Mouse (Mus musculus): ENCODE results near the gene 4930452B06Rik.
"Not testable (repeated sequence)": the region's sequence is repeated elsewhere in the genome, so short reads cannot be mapped to it uniquely, and the experiment has no call there.

4930452B06Rik gene

DNA sequence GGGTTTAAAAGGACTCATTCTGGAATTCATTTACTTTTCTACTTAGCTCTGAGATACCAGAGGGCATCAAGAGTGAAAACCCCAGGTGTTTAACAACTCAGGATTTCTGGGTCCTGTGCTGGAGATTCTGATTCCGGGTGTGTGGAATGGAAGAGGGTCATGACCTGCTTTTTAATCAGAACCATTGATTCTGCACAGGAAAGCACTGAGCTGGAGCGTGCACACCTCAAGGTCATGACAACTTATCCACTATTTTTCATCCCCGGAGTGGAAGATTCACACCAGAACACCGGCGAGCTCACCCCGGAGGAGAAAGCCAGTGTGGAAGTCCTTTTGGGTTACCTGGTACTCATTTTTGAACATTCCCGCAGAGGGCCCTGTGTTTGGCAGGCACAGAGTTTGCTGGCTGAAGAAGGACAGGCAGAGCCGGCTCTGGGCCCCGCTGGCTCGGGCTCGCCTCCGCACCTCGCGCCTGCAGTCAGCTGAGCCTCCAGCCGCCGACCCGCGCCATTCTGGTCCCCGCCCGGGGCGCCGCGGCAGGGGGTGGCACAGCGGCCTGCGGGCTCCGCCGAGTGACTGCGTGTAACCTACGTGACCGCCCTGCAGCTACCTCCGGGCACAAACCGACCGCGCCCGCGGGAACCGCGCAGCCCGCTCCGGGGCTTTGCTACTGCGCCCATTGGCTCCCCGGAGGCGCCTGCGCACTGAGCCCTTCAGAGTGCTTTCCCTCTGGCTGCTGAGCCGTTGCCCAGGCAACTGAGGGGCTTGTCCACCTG is at the start of gene 4930452B06Rik:
4930452B06Rik (minus strand) TSS at position 605 of the 776 bp plus-strand sequence.
- DNase-seq: peak; percentile 13 to 49

DNA sequence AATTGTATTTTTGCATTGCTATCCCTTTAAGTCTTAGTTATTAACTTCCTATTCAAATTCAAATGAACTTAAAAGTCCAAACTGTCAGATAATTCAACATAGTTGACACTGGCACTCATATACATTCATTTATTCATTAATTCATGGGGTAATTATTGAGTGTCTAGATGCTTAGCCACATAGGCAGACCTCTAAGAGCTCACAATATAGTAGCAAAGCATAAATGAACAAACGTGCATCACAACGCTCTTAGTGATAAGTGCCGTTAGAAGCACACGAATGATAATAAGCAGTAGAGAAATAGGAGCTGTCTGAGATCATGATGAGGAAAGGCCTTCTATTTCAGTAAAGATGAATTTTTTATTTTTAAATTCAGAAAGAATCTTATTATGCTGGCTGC is 46.6 kb upstream of the 4930452B06Rik start:
- no peak for DNase-seq

DNA sequence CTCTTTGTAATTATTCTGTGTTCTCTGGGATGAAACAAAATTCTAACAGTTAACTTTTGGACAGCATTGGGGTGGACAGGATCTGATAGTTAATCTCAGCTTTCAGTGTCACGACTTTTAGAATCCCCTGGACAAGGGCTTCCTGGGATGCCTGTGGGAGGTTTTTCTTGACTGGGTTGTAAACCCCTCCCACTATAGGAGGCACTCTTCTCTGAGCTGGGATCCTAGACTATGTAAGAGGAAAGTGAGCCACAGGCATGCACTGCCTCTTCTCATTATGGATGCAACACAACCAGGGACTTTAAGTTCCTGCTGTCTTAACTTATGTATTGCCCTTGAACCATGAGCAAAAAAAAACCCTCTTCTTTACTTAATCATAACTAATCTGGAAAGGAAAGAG is 23.4 kb upstream of the 4930452B06Rik start:
- DNase-seq: no peak

DNA sequence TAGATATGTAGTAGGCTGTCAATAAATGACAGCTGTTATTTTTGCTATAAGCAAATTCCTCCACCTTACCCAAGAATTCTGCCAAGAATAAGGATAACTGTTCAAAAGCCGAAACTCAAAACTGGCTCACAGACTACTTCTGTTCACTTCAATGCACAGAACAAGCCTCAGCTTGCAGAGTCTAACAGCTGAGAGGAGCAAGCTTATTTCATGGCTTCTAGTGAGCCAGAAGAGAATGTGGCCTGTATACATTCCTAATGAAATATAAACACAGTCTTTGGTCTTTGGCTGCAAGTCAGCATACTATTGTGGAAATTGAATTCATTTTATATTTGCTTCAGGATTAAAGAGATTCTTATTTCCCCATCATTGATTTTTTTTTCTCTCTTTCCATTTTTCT is 22.4 kb upstream of the 4930452B06Rik start:
- DNase-seq: no peak

DNA sequence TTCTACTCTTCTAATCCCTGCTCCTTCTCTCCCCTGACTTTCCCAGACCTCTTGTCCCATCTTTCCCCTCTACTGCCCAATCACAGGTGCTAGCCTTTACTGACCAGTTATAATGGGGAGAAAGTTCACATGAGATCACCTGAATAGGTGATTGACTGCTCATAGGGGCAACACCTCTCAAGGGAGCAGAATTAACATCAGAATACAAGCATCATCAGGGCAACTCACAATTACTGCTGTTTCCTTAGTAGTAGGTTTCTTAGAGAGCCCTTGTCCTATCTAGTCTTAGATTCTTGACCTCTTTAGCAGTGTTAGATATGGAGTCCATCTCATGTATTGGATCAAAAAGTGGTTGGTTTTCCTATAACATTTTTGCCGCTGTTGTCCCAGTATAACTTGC is 20.1 kb upstream of the 4930452B06Rik start:
- no peak for DNase-seq

DNA sequence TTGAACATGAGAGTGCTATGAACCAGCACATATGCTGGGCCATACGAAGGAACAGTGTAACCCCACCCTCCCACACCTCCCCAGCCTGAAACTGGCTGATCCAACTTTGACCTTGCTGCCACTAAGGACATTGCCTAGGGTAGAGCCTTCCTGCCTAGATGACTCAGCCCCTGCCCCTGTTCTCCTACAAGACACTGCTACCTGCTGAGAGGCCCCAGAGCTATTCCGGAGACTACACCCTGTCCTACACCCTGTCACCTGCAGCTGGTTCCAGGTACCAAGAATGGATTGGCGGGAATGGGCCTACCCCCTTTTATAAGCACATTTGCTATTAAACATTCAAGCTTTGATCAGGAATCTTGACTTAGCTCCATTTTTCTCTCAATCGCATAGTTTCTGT is 13.9 kb upstream of the 4930452B06Rik start:
- DNase-seq: no peak

DNA sequence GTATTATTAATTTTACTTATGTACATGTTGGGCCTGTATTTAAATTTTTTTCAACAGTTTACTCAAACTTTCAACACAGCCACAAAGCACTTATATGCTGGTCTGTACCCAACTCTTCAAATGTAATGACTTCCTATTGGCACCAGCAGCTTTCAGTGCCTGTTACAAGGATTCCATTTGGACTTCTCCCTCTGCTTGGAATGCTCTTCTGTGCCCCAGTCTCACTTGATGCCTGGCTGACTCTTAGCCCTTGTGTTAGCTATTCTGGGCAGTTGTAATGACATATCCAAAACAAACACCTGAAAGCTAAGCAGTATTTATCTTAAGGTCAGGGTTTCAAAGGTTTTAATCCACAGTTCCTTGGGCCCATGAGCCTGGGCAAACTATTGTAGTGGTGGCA is 5.7 kb downstream of the 4930452B06Rik start:
- no peak for DNase-seq

DNA sequence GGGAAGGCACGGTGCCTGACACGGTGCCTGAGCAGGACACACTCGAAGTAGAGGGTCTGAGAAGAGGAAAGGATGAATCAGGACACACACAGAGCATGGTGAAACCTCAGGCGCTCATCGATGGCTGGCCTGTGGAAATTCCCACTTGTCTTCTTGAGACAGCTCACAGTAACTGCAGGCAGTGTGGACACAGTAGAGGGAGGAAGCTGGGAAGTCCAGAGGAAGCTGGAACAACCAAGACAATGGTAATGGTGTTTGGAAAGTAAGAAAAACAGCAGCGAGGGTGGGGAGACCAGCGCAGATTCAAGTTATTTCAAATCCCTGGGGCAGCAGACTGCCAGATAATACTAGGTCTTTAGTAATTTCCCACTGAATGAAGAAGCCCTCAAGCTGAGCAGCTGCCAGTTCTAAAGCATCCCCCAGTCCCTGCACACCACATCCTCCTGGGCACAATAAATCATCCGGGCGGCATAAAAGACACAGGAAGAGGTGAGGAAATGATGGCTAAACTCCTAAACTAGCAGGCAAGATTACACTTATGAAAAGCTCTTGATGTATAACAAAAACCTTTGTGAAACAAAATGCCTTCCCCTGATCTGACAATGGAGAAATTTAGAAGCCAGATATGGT is 24.3 kb downstream of the 4930452B06Rik start:
- DNase-seq: no peak

DNA sequence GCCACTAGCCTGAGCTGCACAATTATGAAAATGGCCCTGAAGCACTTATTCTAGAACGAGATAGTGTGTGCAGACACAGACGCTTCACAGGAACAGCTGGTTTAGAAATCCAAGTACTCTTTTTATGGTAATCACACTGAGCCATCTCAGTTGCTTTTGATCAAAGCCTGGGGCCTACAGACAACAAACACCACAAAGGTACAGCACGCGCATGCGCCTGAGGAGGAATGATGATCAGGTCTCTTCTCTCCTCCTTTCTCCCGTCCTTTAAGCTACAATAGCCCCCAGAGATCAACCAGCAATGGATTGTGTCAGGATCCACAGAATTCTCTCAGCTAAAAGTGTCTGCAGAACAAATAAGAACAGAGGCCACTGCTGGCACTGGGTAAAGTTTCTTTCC is 33.8 kb downstream of the 4930452B06Rik start:
- DNase-seq: no peak

DNA sequence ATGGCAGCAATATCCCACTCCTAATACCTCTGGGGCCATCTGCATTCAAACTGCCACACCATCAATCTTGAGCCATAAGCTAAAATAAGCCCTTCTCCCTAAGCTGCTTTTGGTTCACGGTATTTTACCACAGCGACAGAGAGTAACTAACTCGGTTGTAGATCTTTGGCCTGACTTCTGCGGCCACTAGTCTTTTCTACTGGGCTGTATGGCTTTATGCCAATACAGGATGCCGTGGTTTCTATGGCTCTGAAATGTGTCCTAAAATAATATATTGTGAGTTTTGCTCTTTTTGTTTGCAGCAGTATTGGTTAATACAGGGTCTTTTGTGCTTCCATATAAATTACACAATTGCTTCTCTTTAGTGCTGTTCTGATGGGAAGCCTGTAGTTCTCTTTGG is 37.6 kb downstream of the 4930452B06Rik start:
- DNase-seq: no peak

DNA sequence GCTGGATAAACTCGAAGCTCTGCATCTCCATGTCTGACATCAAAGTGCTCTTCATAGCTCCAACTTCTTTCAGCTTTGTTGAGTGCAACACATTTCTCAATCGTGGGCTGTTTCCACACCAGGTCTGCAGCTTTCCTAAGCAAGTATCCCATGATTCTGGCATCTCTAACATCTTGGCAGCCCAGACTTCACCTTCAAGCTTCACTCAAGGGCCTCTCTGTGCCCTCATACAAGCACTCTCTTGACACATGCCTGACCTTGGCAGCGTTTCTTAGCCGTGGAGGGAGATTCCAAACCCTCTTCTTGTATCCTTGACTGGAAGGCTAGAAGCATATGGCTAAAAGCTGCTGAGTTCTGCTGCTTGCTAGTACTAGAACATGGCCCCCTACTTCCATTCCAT is 38.6 kb downstream of the 4930452B06Rik start:
- no peak for DNase-seq

DNA sequence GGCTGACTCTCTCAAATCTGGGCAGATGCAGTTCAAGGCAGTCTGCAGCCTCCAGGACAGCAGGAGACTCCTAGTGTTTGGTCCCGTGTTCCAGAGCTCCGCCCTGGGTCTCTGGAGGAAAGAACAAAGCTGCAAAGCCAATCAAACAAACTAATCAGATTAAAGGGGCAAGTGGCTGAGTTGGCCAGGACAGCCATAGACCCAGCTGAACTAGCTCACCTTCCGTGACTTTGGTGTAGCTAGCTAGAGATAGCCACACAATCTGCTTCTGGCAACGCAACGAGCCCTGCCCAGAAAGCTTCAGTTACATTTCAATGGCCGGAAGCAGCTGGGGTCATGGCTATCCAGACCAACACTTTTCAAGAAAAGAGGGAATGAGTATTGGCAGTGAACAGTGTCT is 44.9 kb downstream of the 4930452B06Rik start:
- DNase-seq: no peak

DNA sequence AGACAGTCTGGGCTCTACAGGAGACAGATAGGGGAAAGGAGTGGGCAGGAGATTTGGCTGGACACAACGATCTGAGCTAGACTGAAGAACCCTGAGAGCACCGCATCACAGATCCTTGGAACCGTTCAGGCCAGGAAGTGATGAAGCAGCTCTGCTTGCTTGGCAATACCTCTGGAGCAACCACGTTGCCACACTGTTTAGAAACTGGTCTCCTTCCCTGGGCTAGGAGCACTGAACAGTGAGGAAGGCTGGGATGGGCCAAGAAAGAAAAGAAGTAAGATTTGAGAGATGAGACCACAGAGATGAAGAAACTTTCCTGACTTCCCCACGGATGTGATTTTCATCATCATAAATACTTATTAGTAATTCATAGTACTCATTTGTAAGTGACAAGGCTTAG is 45.5 kb downstream of the 4930452B06Rik start:
- no peak for DNase-seq

DNA sequence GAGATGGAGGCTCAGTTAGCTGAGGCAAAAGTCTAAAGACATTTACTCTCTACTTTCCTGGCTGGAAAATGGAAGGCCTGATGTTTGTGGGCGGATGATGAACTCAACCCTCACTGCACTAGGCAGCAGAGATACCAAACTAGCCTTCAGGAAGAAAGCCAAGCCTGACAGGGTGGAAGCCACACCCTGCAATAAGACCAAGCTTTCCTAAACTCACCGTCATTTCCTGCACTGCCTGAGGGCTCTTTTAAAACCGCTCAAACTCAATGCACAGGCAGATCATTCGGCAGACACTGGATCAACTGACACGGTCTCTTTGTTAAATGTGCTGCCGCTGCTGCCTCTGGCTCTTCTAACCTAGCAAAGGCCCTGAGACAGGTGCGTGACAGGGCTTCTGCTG is 50.4 kb downstream of the 4930452B06Rik start:
- DNase-seq: no peak

DNA sequence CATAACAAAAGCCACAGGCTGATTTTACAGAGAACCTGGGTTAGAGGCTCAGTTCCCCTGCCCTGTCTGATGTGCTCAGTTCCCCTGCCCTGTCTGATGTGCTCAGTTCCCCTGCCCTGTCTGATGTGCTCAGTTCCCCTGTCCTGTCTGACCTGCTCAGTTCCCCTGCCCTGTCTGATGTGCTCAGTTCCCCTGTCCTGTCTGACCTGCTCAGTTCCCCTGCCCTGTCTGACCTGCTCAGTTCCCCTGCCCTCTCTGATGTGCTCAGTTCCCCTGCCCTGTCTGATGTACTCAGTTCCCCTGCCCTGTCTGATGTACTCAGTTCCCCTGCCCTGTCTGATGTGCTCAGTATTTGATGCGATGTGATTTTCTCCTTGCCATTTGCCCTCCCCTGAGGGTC is 51.6 kb downstream of the 4930452B06Rik start:
- not testable (repeated sequence) for DNase-seq

DNA sequence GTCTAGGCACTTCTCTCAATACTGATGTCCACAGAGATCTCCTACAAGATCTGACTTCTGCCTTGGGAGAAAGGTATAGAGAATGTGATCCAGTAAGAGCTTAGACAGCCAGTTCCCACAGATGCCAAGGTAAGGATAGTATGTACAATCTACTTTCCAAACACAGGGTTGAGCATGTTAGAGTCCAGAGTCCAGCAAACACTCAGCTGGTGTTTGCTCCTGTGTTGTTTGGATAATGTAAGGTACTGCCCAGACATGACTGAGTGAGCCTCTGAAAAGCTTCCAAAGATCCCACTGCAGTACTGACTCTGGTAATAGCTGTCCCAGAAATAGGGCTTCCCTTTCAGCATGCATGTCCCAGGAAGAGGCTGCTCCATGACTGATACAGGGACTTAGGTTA is 54.0 kb downstream of the 4930452B06Rik start:
- no peak for DNase-seq

DNA sequence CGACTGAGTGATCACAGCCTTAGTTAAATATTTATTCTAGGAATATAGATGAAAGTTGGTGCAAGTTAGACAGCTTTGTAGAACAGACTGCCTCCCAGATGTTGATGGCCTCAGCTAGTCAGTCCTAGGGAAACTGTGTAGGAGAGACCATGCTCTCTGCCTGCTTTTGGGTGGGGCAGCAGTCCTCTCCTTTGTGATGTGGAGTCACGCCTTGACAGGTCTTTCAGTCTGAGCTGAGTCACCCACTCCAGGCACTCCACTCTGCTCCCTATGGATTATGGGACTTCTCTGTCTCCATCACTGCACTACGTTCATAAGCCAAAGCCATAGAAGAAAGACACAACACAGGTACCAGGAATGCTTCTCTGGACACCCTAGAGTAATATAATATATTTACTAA is 55.9 kb downstream of the 4930452B06Rik start:
- no peak for DNase-seq

DNA sequence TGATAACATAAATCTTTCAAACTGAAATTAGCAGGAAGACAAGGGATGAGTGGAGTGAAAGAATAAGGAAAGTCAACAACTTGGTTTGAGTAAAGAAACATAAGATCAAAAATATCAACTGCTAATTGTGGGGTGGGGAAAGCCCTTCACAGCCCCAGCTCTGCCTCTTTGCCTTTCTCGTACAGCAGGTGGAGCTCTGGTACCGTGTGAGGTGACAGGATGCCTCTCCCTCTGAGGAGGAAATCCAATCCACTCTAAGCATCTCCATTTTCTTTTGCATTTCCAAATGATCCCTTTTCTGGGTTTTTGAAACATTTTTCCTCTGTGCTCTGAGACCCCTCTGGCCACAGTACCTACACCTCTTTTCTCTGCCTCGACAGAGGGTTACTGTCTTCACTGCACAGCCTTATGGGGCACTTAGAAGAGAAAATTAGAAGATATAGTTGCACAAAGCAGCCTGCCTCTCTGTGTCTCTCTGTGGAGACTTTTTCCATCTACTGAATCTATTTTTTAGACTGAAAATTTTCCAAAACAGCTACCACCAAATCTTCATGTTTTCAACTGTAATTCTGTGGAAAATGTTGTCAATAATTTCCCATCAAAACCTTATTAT is 57.4 kb downstream of the 4930452B06Rik start:
- DNase-seq: peak; percentile 17

DNA sequence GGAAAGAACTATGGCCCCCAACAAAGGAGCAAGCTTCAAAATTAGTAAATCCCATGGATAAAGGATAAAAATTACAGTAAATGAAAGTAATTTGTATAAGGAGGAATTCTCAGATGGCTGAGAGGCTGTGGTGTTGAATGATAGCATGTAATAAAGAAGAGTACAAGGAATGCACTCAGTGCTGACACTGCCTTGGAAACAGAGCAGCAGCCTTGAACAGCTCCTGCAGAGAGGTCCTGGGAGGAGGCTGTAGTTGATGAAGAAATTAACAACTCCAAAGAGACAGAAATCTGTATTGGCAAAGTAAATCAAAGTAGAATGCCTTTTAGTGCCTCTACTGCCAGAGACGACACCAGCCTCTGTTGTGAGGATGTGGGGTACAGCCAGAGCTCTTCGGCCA is 61.1 kb downstream of the 4930452B06Rik start:
- DNase-seq: no peak

DNA sequence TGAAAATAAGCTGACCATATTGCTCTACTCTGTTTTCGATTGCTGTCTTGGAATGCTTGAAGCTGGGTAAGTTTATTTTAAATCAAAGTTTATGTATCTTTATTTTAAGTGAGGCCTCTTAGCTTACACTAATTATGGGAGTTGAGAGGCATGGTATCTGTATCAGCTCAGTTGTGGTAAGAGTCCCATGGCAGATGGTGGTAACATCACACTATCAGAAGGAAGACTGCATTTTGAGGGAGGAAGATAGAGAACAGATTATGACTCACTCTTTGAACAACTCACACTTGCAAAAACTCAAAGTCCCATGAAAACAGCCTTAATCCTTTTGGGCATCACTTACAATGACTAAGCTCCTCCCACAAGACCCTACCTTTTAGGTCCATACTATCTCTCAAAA is 81.0 kb downstream of the 4930452B06Rik start:
- DNase-seq: no peak

DNA sequence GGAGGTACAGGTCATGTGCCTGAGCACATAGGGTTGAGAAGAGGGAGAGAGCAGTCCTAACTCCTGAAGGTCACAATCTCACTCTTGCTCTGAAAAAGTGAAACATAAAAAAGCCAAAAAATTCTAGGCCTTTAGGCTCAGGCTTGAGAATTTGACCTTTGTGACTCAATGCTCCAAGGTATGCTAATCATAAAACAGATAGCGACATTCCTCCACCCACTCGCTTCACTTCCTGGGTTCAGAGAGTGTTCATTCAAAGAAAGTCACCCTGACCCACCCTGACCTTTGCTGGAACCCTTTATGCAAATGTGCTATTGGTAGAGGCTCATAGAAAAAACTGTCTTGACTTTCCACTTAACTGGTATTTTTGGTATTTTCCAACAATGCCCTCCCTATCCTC is 115.0 kb downstream of the 4930452B06Rik start:
- not testable (repeated sequence) for DNase-seq

DNA sequence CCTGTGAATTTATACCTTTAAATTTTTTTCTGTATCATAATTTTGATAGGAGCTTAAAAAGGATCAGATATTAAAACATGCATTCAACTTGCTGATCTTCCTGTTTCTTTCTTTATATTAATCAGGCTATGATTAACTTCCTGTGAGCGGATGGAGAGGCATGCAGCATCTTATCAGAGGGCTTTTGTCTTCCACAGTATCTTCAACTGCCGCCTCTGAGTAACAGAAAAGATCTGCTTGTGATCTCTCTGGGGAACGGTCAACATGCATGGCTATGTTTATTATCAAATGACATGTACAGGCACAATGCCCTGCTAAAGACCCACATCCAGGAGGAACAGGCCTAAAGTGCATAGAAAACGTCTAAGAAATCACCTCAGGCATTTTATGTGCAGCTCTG is 116.9 kb downstream of the 4930452B06Rik start:
- no peak for DNase-seq

DNA sequence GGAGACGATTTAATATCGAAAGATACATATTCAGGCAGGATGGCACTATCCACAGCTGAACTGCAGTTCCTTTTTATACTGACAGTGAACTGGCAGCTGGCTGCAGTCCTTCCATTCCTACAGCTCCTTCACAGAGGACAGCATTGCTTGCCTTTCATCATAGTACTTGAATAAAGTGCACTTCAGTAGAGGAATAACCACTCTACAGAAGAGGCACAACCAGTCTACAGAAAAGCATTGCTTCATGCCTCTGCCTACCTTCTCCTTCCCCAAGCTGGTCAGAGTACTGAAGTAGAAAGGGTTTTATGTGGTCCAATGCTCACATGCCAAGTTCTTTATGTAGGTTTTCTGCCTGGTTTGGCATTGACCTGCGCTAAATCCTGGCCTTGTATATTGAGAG is 130.0 kb downstream of the 4930452B06Rik start:
- DNase-seq: no peak

DNA sequence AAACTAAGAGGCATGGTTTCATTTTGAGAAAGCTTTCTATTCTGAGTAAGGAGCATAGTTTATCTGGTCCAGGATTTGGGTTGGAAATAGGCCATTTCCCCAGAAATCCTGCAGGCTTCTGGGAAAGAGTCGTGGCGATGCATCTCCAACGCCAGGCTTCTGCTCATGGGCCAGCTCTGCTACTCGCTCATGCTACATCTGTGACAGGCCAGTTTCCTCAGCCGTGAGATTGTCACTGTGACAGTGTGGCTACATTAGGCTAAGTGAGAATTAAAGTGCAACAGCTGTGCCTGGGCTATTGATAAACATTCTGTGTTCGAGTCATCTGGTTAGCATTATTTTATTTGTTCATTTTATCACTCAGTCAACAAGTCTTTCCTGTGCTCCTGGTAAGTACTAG is 140.8 kb downstream of the 4930452B06Rik start:
- no peak for DNase-seq

Data from cerebellum, adult 18-20 months (tissue).